Mouse (Mus musculus): ENCODE data around the gene Lrig3. TPM values are rescaled to one million over a fixed set of nuclear protein-coding genes. Genes with fewer than 3 reads are reported as not detected.

Lrig3 gene
- polyA plus RNA-seq, 1 experiment: 2.1 TPM

GRCm38 (mm10) chr10:125961411-125962107, 4.4 kb upstream of the Lrig3 start:
- no peak overlapping the region for H3K27ac ChIP-seq (ENCODE audit: insufficient read depth, low read length)
- TF ChIP-seq CTCF (IDR thresholded peaks at IDR 0.05; ENCODE audit: extremely low read depth, insufficient read depth, low read length) (no peak), POLR2A (IDR thresholded peaks at IDR 0.05; ENCODE audit: extremely low read depth, insufficient read depth, low read length) (no peak)
- H3K4me1 ChIP-seq (ENCODE audit: control insufficient read depth, insufficient read depth, low read length): no peaks in the 10 kb centered on the region
- no peak overlapping the region for H3K4me3 ChIP-seq (ENCODE audit: insufficient read depth, low read length)

DNA sequence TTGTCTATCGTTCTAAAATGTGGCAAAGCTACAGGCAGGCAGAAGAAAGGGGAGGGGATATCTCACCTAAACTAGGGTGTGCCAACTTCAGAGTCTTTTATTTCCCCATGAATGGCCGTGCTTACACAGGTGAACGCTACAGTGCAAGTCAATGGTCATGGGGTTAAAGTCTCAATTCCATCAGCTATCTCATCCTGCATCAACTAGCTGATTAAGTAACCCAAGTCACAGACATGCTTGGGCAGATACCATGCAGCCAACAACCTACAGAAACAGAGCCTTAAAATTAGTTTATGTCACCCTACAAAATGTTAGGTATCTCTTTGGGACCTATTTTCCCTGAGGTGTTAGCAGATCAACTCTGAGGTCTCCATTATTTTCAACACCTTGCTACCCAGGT, 1.3 kb upstream of the Lrig3 start:
- Histone ChIP-seq H3K4me1 (ENCODE audit: control insufficient read depth, insufficient read depth, low read length) (no peaks in the 10 kb centered on the region), H3K27ac (ENCODE audit: insufficient read depth, low read length) (no peak overlapping the region), H3K4me3 (ENCODE audit: insufficient read depth, low read length) (no peak overlapping the region)
- no peak for TF ChIP-seq POLR2A (IDR thresholded peaks at IDR 0.05; ENCODE audit: extremely low read depth, insufficient read depth, low read length)
- TF ChIP-seq CTCF (IDR thresholded peaks at IDR 0.05; ENCODE audit: extremely low read depth, insufficient read depth, low read length): no peak

DNA sequence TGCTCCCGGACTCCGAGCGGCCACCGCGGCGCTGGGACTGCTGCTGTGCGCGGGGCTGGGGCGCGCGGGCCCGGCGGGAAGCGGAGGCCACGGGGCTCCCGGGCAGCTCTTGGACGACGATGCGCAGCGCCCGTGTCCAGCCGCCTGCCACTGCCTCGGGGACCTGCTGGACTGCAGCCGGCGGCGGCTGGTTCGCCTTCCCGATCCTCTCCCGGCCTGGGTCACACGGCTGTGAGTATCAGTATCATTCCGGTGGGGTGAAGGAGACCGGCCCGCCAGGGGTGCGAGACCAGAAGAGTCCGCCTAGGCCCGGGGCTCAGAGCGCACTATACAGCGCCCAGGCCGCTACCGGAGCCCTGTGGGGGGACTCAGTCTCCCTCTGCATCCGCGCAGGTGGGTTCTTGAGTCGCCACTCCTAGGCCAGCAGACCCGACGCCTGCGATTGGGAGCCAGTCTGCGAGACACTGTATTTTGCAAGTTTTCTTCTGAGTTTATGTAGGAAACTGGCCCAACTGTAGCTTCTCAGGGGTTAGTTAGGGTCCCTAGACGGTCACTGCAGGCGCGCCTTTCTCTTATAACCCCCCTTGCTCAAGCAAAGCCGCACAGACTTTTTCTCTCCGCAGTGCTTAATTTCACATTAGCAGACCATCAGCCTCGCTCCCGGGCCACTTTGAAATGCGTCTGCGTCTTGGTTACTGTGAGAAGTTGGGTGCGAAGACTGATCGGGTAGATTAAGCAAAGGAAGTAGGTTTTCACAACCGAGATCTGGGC, 698 bp downstream of the Lrig3 start:
- TF ChIP-seq POLR2A (IDR thresholded peaks at IDR 0.05; ENCODE audit: extremely low read depth, insufficient read depth, low read length) (no peak), CTCF (IDR thresholded peaks at IDR 0.05; ENCODE audit: extremely low read depth, insufficient read depth, low read length) (no peak)
- peak overlapping the region; percentile 41; the same call in 1 of the 2 replicates for H3K27ac ChIP-seq (ENCODE audit: insufficient read depth, low read length)
- peak overlapping the region; percentile 44 for H3K4me3 ChIP-seq (ENCODE audit: insufficient read depth, low read length)
- no peaks in the 10 kb centered on the region for H3K4me1 ChIP-seq (ENCODE audit: control insufficient read depth, insufficient read depth, low read length)

DNA sequence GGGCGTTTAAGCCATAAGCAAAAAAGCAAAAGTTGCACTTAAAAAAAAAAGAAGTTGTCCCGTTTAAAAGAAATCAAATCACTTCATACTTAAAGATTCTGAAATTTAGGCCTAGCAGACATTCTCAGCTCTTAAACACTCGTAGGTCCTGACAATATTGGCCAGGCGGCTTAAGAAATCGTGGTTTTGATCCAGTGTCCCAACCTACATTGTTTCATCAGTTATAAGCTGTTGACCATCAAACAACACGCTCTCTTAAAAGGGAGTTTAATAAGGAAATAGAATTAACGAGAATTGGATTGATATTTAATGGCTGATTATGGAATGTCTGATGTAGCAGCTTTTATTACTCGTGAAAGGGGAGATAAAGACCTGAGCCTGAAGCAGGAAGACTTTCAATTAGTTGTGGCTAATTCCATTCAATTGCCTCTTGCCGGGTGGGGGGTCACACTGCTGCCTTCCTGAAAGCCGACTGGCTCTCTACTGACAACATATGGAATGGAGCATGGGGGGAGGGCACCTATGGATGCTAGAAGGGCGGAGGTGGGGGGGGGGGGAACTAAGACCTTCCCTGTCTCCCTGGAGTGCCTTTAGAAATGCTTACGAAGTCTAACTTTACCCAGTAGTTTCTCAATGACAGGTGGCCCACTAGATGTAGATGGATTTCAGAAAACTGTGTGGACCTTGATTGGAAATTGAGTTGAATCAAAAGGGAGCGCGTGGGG, 1.6 kb downstream of the Lrig3 start:
- H3K4me3 ChIP-seq (ENCODE audit: insufficient read depth, low read length): peak overlapping the region; percentile 44; the same call in 1 of the 2 replicates
- H3K27ac ChIP-seq (ENCODE audit: insufficient read depth, low read length): no peak overlapping the region
- no peak for TF ChIP-seq POLR2A (IDR thresholded peaks at IDR 0.05; ENCODE audit: extremely low read depth, insufficient read depth, low read length)
- no peak for TF ChIP-seq CTCF (IDR thresholded peaks at IDR 0.05; ENCODE audit: extremely low read depth, insufficient read depth, low read length)
- H3K4me1 ChIP-seq (ENCODE audit: control insufficient read depth, insufficient read depth, low read length): no peaks in the 10 kb centered on the region

GRCm38 (mm10) chr10:125968191-125969132, 2.5 kb downstream of the Lrig3 start:
- peak overlapping the region; percentile 13; the same call in 1 of the 2 replicates for H3K4me3 ChIP-seq (ENCODE audit: insufficient read depth, low read length)
- no peak overlapping the region; the same call in 1 of the 2 replicates for H3K27ac ChIP-seq (ENCODE audit: insufficient read depth, low read length)
- H3K4me1 ChIP-seq (ENCODE audit: control insufficient read depth, insufficient read depth, low read length): no peaks in the 10 kb centered on the region
- TF ChIP-seq CTCF (IDR thresholded peaks at IDR 0.05; ENCODE audit: extremely low read depth, insufficient read depth, low read length): no peak
- no peak for TF ChIP-seq POLR2A (IDR thresholded peaks at IDR 0.05; ENCODE audit: extremely low read depth, insufficient read depth, low read length)

GRCm38 (mm10) chr10:125969133-125969490, 3.1 kb downstream of the Lrig3 start:
- TF ChIP-seq POLR2A (IDR thresholded peaks at IDR 0.05; ENCODE audit: extremely low read depth, insufficient read depth, low read length) (no peak), CTCF (IDR thresholded peaks at IDR 0.05; ENCODE audit: extremely low read depth, insufficient read depth, low read length) (no peak)
- Histone ChIP-seq H3K4me1 (ENCODE audit: control insufficient read depth, insufficient read depth, low read length) (no peaks in the 10 kb centered on the region), H3K4me3 (ENCODE audit: insufficient read depth, low read length) (no peak overlapping the region), H3K27ac (ENCODE audit: insufficient read depth, low read length) (no peak overlapping the region; the same call in 1 of the 2 replicates)

GRCm38 (mm10) chr10:125970031-125970430, 4.1 kb downstream of the Lrig3 start:
- H3K27ac ChIP-seq (ENCODE audit: insufficient read depth, low read length): no peak overlapping the region
- H3K4me1 ChIP-seq (ENCODE audit: control insufficient read depth, insufficient read depth, low read length): no peaks in the 10 kb centered on the region
- TF ChIP-seq CTCF (IDR thresholded peaks at IDR 0.05; ENCODE audit: extremely low read depth, insufficient read depth, low read length): no peak
- TF ChIP-seq POLR2A (IDR thresholded peaks at IDR 0.05; ENCODE audit: extremely low read depth, insufficient read depth, low read length): no peak
- no peak overlapping the region for H3K4me3 ChIP-seq (ENCODE audit: insufficient read depth, low read length)

DNA sequence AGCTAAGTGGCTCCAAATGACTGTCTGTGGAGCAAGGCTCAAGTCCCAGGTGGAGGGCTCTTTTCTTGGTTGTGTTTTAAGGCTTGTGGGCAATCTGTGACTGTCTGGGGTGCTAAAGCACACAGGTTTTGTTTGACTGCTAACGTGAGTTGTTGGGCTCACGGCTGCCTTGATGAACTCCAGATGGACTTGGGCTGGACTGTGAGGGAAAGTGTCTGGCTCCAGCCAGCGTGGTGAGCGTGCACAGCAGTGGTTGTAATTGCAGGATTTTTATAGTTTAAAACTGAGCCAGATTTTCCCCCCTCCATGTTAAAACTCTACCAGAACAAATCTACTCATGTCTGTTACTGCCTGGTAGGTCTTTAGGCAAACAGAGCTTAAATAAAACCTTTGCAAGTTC, 4.5 kb downstream of the Lrig3 start:
- Histone ChIP-seq H3K4me1 (ENCODE audit: control insufficient read depth, insufficient read depth, low read length) (no peaks in the 10 kb centered on the region), H3K27ac (ENCODE audit: insufficient read depth, low read length) (no peak overlapping the region), H3K4me3 (ENCODE audit: insufficient read depth, low read length) (no peak overlapping the region)
- TF ChIP-seq POLR2A (IDR thresholded peaks at IDR 0.05; ENCODE audit: extremely low read depth, insufficient read depth, low read length) (no peak), CTCF (IDR thresholded peaks at IDR 0.05; ENCODE audit: extremely low read depth, insufficient read depth, low read length) (no peak)
